Mouse (Mus musculus) E14TG2a.4 (cell line): ENCODE measurements around the gene Plau.

Experiments
- CTCF ChIP-seq: conservative IDR thresholded peaks from 2 replicates; pipeline ENCODE4 v1.5.1; 2014; ENCODE audit warnings: low read length
- NANOG ChIP-seq: IDR thresholded peaks from 2 replicates; pipeline ENCODE4 v1.6.1; 2014; ENCODE audit warnings: borderline replicate concordance, low read length, mixed read lengths
- POU5F1 ChIP-seq: IDR thresholded peaks from 2 replicates; pipeline ENCODE4 v1.6.1; 2014; ENCODE audit warnings: low read length, borderline replicate concordance

GRCm38 (mm10) chr14:20795423-20796152 lies 40.9 kb upstream of the Plau start:
- TF ChIP-seq CTCF (no peak), NANOG (no peak), POU5F1 (no peak)
